Mouse (Mus musculus): ENCODE measurements around the gene Pik3ip1. TPM values are rescaled to one million over a fixed set of nuclear protein-coding genes. Genes with fewer than 3 reads are reported as not detected.

The Pik3ip1 gene
- polyA plus RNA-seq, 1 experiment from 2014 or later = 24.7 TPM

- ChIA-PET POLR2A (interaction anchor here (1.4 kb wide), 1 partner anchor 20 kb away, joined by 3 read pairs; no protein-coding TSS in a partner anchor), CTCF (interaction anchor here (1.8 to 5.5 kb wide), 2 partner anchors 16 to 53 kb away, joined by 3 to 39 read pairs; no protein-coding TSS in a partner anchor)
- in situ Hi-C loops (cut with MboI; ENCODE audit: low pct_unique_long_range_greater_than_20kb) = no loop called here
- H3K27me3 ChIP-seq = no peaks in the 10 kb centered on the region
- ATAC-seq (no peak), DNase-seq (ENCODE audit: low read depth, low spot score) (no peak)
- peak; percentile 18 for TF ChIP-seq CTCF (IDR thresholded peaks at IDR 0.05)
Observed at GRCm38 (mm10) chr11:3318286-3318685, 11.9 kb upstream of the Pik3ip1 start.

GRCm38 (mm10) chr11:3328271-3328670 is 1.9 kb upstream of the Pik3ip1 start:
- ChIA-PET CTCF (interaction anchor here (0.7 to 3.7 kb wide), 4 partner anchors 11 to 40 kb away, joined by 3 to 22 read pairs (median 4); no protein-coding TSS in a partner anchor), POLR2A (interaction anchor here (1.1 kb wide), 1 partner anchor 11 kb away, joined by 3 read pairs; no protein-coding TSS in a partner anchor)
- DNase-seq (ENCODE audit: low read depth, low spot score) (no peak), ATAC-seq (no peak)
- H3K27me3 ChIP-seq = no peaks in the 10 kb centered on the region
- in situ Hi-C loops (cut with MboI; ENCODE audit: low pct_unique_long_range_greater_than_20kb) = no loop called here
- TF ChIP-seq CTCF (IDR thresholded peaks at IDR 0.05) = peak; percentile 29

- ChIA-PET POLR2A (interaction anchor here (0.6 to 1.1 kb wide), 2 partner anchors 10 to 37 kb away, joined by 3 read pairs; no protein-coding TSS in a partner anchor), CTCF (interaction anchor here (0.7 to 3.7 kb wide), 4 partner anchors 12 to 39 kb away, joined by 3 to 22 read pairs (median 4); no protein-coding TSS in a partner anchor)
- no peak for DNase-seq (ENCODE audit: low read depth, low spot score)
- H3K27me3 ChIP-seq = no peaks in the 10 kb centered on the region
- no peak for TF ChIP-seq CTCF (IDR thresholded peaks at IDR 0.05)
- no peak for ATAC-seq
- in situ Hi-C loops (cut with MboI; ENCODE audit: low pct_unique_long_range_greater_than_20kb) = no loop called here
Observed at GRCm38 (mm10) chr11:3328806-3329775, 1.1 kb upstream of the Pik3ip1 start.

GRCm38 (mm10) chr11:3330566-3330965 is 365 bp downstream of the Pik3ip1 start:
- POLR2A ChIA-PET = interaction anchor here (0.7 kb wide), 1 partner anchor 96 kb away, joined by 6 read pairs; no protein-coding TSS in a partner anchor
- in situ Hi-C loops (cut with MboI; ENCODE audit: low pct_unique_long_range_greater_than_20kb) = no loop called here

GRCm38 (mm10) chr11:3330991-3331750 is 970 bp downstream of the Pik3ip1 start:
- DNase-seq (ENCODE audit: low read depth, low spot score) (no peak), ATAC-seq (no peak)
- in situ Hi-C loops (cut with MboI; ENCODE audit: low pct_unique_long_range_greater_than_20kb) = no loop called here
- H3K27me3 ChIP-seq = no peaks in the 10 kb centered on the region
- POLR2A ChIA-PET = interaction anchor here (0.7 kb wide), 1 partner anchor 1280 kb away, joined by 4 read pairs; no protein-coding TSS in a partner anchor
- CTCF ChIA-PET = interaction anchor here (0.6 to 3.7 kb wide), 6 partner anchors 14 to 78 kb away, joined by 3 to 22 read pairs (median 4); no protein-coding TSS in a partner anchor
- no peak for TF ChIP-seq CTCF (IDR thresholded peaks at IDR 0.05)

More at GRCm38 (mm10) chr11:3330566-3330965, 365 bp downstream of the Pik3ip1 start:
- DNase-seq (ENCODE audit: low read depth, low spot score) (peak; percentile 77), ATAC-seq (peak; percentile 28)
- no peak for TF ChIP-seq CTCF (IDR thresholded peaks at IDR 0.05)
- CTCF ChIA-PET = interaction anchor here (1.0 to 3.7 kb wide), 4 partner anchors 13 to 56 kb away, joined by 3 to 22 read pairs (median 4); no protein-coding TSS in a partner anchor
- no peaks in the 10 kb centered on the region for H3K27me3 ChIP-seq

- peak; percentile 96 for ATAC-seq
Observed at GRCm38 (mm10) chr11:3331756-3332642, 1.8 kb downstream of the Pik3ip1 start.

GRCm38 (mm10) chr11:3333111-3333695 is 3.0 kb downstream of the Pik3ip1 start:
- ChIA-PET CTCF (interaction anchor here (1.6 kb wide), 1 partner anchor 14 kb away, joined by 7 read pairs; no protein-coding TSS in a partner anchor), POLR2A (interaction anchor here (0.6 to 0.8 kb wide), 2 partner anchors 44 to 117 kb away, joined by 3 read pairs; no protein-coding TSS in a partner anchor)
- ATAC-seq (no peak), DNase-seq (ENCODE audit: low read depth, low spot score) (no peak)
- no peaks in the 10 kb centered on the region for H3K27me3 ChIP-seq
- in situ Hi-C loops (cut with MboI; ENCODE audit: low pct_unique_long_range_greater_than_20kb) = no loop called here
- no peak for TF ChIP-seq CTCF (IDR thresholded peaks at IDR 0.05)

More at GRCm38 (mm10) chr11:3331756-3332642, 1.8 kb downstream of the Pik3ip1 start:
- in situ Hi-C loops (cut with MboI; ENCODE audit: low pct_unique_long_range_greater_than_20kb) = no loop called here
- CTCF ChIA-PET = interaction anchor here (0.6 to 1.6 kb wide), 3 partner anchors 13 to 77 kb away, joined by 3 to 7 read pairs (median 3); no protein-coding TSS in a partner anchor
- no peaks in the 10 kb centered on the region for H3K27me3 ChIP-seq
- TF ChIP-seq CTCF (IDR thresholded peaks at IDR 0.05) = no peak
- DNase-seq (ENCODE audit: low read depth, low spot score) = peak; percentile 96
- POLR2A ChIA-PET = interaction anchor here (0.7 kb wide), 1 partner anchor 1279 kb away, joined by 4 read pairs; no protein-coding TSS in a partner anchor

- no peak for TF ChIP-seq CTCF (IDR thresholded peaks at IDR 0.05)
- ChIA-PET CTCF (no interaction called here), POLR2A (no interaction called here)
- DNase-seq (ENCODE audit: low read depth, low spot score) = no peak
- in situ Hi-C loops (cut with MboI; ENCODE audit: low pct_unique_long_range_greater_than_20kb) = no loop called here
- ATAC-seq = no peak
- H3K27me3 ChIP-seq = no peaks in the 10 kb centered on the region
Observed at GRCm38 (mm10) chr11:3334141-3334710, 4.0 kb downstream of the Pik3ip1 start.
